Mouse (Mus musculus): Measurements from ENCODE around the gene Arhgap27. TPM values are rescaled to one million over a fixed set of nuclear protein-coding genes. Genes with fewer than 3 reads are reported as not detected.
A peak's percentile ranks its signal among the peaks of the same experiment; 100 is the strongest.

Gene Arhgap27
- polyA plus RNA-seq, 1 experiment = 13.2 TPM

DNA sequence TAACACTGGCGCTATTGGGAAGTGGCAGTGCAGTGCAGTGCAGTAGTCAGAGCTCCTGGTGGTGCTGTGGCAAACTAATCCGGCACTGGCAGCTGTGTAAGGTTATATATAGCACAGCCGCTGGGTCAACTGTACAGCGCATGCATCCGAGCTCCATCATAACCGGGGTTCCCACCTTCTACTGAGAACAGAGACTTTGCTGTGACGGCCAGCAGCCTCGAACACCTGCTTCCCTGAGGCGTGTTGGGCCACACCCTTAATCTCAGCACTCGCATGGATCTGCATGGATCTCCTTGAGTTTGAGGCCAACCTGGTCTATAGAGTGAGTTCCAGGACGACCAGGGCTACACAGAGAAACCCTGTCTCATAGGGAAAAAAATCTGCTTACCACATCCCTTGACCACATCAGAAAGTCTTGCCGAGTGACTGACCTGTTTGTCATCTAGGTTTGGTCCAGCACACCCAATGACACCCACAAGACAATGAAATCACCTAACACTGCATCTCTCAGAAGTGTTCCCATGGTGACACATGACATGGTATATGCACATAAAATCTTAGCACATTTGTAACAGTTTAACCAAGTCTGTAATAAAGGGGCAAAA is 12.7 kb downstream of the Arhgap27 start:
- TF ChIP-seq CTCF (IDR thresholded peaks at IDR 0.05; ENCODE audit: extremely low read depth, insufficient read depth, low read length) = no peak
- no peaks in the 10 kb centered on the region for H3K4me1 ChIP-seq (ENCODE audit: control insufficient read depth, insufficient read depth, low read length)
- H3K4me3 ChIP-seq (ENCODE audit: insufficient read depth, low read length) = no peak overlapping the region
- no peak overlapping the region for H3K27ac ChIP-seq (ENCODE audit: insufficient read depth, low read length)

GRCm38 (mm10) chr11:103349699-103350098 is 13.8 kb downstream of the Arhgap27 start:
- no peaks in the 10 kb centered on the region for H3K4me1 ChIP-seq (ENCODE audit: control insufficient read depth, insufficient read depth, low read length)
- no peak overlapping the region for H3K27ac ChIP-seq (ENCODE audit: insufficient read depth, low read length)
- TF ChIP-seq CTCF (IDR thresholded peaks at IDR 0.05; ENCODE audit: extremely low read depth, insufficient read depth, low read length) (no peak), POLR2A (IDR thresholded peaks at IDR 0.05; ENCODE audit: extremely low read depth, insufficient read depth, low read length) (no peak)
- H3K4me3 ChIP-seq (ENCODE audit: insufficient read depth, low read length) = no peak overlapping the region

DNA sequence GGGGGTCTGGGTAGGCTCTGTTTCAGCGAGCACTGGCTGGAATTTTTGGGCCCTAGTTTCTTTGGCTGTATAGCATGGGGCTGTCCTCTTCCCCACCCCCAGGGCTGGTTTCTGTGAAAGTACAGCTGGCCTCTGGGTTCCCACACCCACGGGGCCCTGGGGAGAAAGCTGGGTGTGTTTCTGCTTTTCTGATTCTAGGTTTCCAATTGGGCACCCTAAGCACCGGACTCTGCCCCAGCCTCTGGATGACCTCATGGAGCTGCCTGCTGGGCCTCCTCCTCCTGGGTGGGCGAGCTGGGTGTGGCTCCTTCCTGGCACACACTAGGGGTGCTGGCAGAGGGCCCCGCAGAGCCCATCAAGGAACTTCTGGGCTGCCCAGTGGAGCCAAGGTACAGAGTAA is 16.8 kb downstream of the Arhgap27 start:
- Histone ChIP-seq H3K4me3 (ENCODE audit: insufficient read depth, low read length) (no peak overlapping the region), H3K4me1 (ENCODE audit: control insufficient read depth, insufficient read depth, low read length) (no peaks in the 10 kb centered on the region), H3K27ac (ENCODE audit: insufficient read depth, low read length) (no peak overlapping the region)
- TF ChIP-seq CTCF (IDR thresholded peaks at IDR 0.05; ENCODE audit: extremely low read depth, insufficient read depth, low read length) (no peak), POLR2A (IDR thresholded peaks at IDR 0.05; ENCODE audit: extremely low read depth, insufficient read depth, low read length) (no peak)

- TF ChIP-seq CTCF (IDR thresholded peaks at IDR 0.05; ENCODE audit: extremely low read depth, insufficient read depth, low read length) = no peak
- TF ChIP-seq POLR2A (IDR thresholded peaks at IDR 0.05; ENCODE audit: extremely low read depth, insufficient read depth, low read length) = no peak
- Histone ChIP-seq H3K4me3 (ENCODE audit: insufficient read depth, low read length) (no peak overlapping the region), H3K4me1 (ENCODE audit: control insufficient read depth, insufficient read depth, low read length) (no peaks in the 10 kb centered on the region), H3K27ac (ENCODE audit: insufficient read depth, low read length) (no peak overlapping the region)
Observed at GRCm38 (mm10) chr11:103346236-103346635, 17.3 kb downstream of the Arhgap27 start.

DNA sequence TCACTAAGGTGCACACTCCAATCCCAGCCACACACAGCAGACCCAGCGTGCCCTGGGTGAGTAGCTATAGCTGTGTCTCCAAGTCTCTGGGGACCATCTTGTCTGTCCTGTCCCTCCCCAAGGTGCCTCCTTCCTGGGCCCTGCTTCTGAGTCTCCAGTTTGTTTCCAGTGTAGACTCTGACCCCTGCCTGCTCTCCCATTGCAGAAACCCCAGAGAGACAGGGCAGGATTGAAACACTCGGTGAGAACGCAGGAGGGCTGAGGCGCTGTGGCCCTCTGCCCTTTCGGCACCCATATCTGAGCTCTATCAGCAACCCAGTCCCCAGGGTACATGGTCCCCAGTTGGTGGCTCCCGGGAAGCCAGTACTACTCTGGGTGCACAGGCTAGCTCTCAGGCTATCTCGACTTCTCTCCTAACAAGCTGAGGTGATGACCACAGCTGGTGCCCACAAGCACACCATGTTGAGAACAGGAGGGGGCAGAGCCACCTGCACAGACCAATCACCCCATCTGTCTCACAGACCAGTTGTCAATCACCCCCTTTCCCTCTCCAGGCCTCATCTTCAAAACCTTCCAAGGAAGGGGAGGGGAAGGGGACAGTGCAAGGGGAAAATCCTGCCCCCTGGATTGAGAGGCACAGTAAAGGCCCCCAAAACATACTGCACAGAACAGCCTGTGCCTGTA is 17.9 kb downstream of the Arhgap27 start:
- Histone ChIP-seq H3K4me3 (ENCODE audit: insufficient read depth, low read length) (no peak overlapping the region), H3K27ac (ENCODE audit: insufficient read depth, low read length) (0 out of 2 replicates have a peak overlapping the region, but pooled peaks have one; percentile 48), H3K4me1 (ENCODE audit: control insufficient read depth, insufficient read depth, low read length) (no peaks in the 10 kb centered on the region)
- TF ChIP-seq POLR2A (IDR thresholded peaks at IDR 0.05; ENCODE audit: extremely low read depth, insufficient read depth, low read length) (no peak), CTCF (IDR thresholded peaks at IDR 0.05; ENCODE audit: extremely low read depth, insufficient read depth, low read length) (no peak)

- H3K4me3 ChIP-seq (ENCODE audit: insufficient read depth, low read length) = no peak overlapping the region
- H3K4me1 ChIP-seq (ENCODE audit: control insufficient read depth, insufficient read depth, low read length) = no peaks in the 10 kb centered on the region
- H3K27ac ChIP-seq (ENCODE audit: insufficient read depth, low read length) = peak overlapping the region; percentile 86
- TF ChIP-seq POLR2A (IDR thresholded peaks at IDR 0.05; ENCODE audit: extremely low read depth, insufficient read depth, low read length) (no peak), CTCF (IDR thresholded peaks at IDR 0.05; ENCODE audit: extremely low read depth, insufficient read depth, low read length) (no peak)
Observed at GRCm38 (mm10) chr11:103344494-103345332, 18.8 kb downstream of the Arhgap27 start.

DNA sequence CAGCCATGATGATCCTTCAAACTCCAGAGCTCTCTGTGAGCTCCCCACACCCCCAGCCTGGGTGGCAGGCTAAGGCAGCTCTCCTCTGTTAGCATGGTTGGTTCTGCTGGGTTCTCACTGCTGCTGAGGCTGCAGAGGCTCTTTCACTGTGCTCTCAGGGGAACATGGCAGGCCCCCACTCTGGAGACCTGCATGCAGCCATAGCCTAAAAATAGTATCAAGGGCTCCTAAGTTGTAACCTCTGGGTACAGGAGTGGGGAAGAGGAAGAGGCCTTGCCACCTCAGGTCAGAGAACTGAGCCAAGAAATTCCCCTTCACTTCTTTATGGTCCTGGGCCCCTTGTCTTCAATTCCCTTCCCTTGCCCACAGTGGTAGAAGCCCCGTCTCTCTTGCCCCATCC is 19.6 kb downstream of the Arhgap27 start:
- Histone ChIP-seq H3K27ac (ENCODE audit: insufficient read depth, low read length) (no peak overlapping the region), H3K4me3 (ENCODE audit: insufficient read depth, low read length) (no peak overlapping the region), H3K4me1 (ENCODE audit: control insufficient read depth, insufficient read depth, low read length) (no peaks in the 10 kb centered on the region)
- TF ChIP-seq CTCF (IDR thresholded peaks at IDR 0.05; ENCODE audit: extremely low read depth, insufficient read depth, low read length) (no peak), POLR2A (IDR thresholded peaks at IDR 0.05; ENCODE audit: extremely low read depth, insufficient read depth, low read length) (no peak)

DNA sequence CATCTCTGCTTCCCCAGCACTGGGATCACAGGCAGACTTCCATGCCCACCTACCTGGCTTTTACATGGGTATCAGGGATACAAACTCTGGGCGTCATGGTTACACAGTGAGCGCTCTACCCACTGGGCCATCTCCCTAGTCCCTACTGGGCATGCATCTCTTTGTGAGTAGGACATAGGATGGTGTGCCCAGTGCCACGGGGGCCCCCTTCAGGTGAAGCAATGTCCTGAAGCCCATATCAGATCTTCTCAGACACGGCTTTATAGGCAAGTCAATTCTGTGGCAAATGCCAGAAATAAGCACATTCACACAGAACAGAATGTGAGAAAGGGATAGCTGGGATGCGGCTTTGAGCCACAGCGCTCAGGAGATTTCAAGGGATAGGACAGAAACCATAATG is 20.4 kb downstream of the Arhgap27 start:
- no peak overlapping the region for H3K27ac ChIP-seq (ENCODE audit: insufficient read depth, low read length)
- no peak overlapping the region for H3K4me3 ChIP-seq (ENCODE audit: insufficient read depth, low read length)
- no peaks in the 10 kb centered on the region for H3K4me1 ChIP-seq (ENCODE audit: control insufficient read depth, insufficient read depth, low read length)
- TF ChIP-seq POLR2A (IDR thresholded peaks at IDR 0.05; ENCODE audit: extremely low read depth, insufficient read depth, low read length) = no peak

DNA sequence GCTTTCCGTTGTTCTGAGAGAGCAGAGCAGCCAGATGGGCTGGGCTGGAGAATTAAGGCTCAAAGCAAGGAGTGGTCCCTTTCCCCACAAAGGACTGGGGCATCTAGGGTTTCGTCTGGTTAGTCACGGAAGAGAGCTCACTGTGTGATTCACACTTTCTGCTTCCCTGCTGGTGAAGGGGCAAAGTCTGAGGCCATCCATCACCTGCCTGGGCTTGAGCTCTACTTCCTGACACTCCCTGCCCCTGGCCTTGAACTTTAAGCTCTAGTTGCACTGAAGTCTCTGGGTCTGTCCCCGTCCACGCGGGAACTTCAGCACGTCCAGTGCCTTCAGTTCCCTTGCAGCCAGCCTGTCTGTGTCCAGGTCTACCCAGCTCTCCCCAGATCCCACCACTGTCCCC is 22.8 kb downstream of the Arhgap27 start:
- TF ChIP-seq POLR2A (IDR thresholded peaks at IDR 0.05; ENCODE audit: extremely low read depth, insufficient read depth, low read length) = no peak
- TF ChIP-seq CTCF (IDR thresholded peaks at IDR 0.05; ENCODE audit: extremely low read depth, insufficient read depth, low read length) = no peak
- Histone ChIP-seq H3K4me1 (ENCODE audit: control insufficient read depth, insufficient read depth, low read length) (no peaks in the 10 kb centered on the region), H3K4me3 (ENCODE audit: insufficient read depth, low read length) (no peak overlapping the region), H3K27ac (ENCODE audit: insufficient read depth, low read length) (no peak overlapping the region)

GRCm38 (mm10) chr11:103340130-103340529 is 23.4 kb downstream of the Arhgap27 start:
- no peak for TF ChIP-seq POLR2A (IDR thresholded peaks at IDR 0.05; ENCODE audit: extremely low read depth, insufficient read depth, low read length)
- no peak for TF ChIP-seq CTCF (IDR thresholded peaks at IDR 0.05; ENCODE audit: extremely low read depth, insufficient read depth, low read length)
- Histone ChIP-seq H3K4me1 (ENCODE audit: control insufficient read depth, insufficient read depth, low read length) (no peaks in the 10 kb centered on the region), H3K4me3 (ENCODE audit: insufficient read depth, low read length) (no peak overlapping the region), H3K27ac (ENCODE audit: insufficient read depth, low read length) (no peak overlapping the region)
